Mouse (Mus musculus) liver, embryonic 12.5 days (tissue): ENCODE measurements around the gene Smug1. TPM values are rescaled to one million over a fixed set of nuclear protein-coding genes. Genes with fewer than 3 reads are reported as not detected.

ENCODE experiments used
- ATAC-seq: fragments of 200-750 bp; cut with Nextera tagmentation; 2 replicates; pipeline ENCODE4 v1.8.0; 2017; ENCODE audit warnings: moderate number of reproducible peaks, mild to moderate bottlenecking, moderate library complexity
- H3K27ac ChIP-seq: fragments of 300-500 bp; sonication (generic); 2 replicates; pipeline ENCODE4 v1.5.1; 2016; ENCODE audit warnings: mild to moderate bottlenecking
- H3K27me3 ChIP-seq: fragments of 300-500 bp; sonication (generic); replicated peaks from 2 replicates; pipeline ENCODE4 v1.6.1; 2016; ENCODE audit warnings: mild to moderate bottlenecking, moderate library complexity
- H3K36me3 ChIP-seq: fragments of 300-500 bp; sonication (generic); 2 replicates; pipeline ENCODE4 v1.6.1; 2016; ENCODE audit warnings: mild to moderate bottlenecking, moderate library complexity
- H3K4me1 ChIP-seq: fragments of 300-500 bp; sonication (generic); 2 replicates; pipeline ENCODE4 v1.6.1; 2016
- H3K4me2 ChIP-seq: fragments of 300-500 bp; sonication (generic); 2 replicates; pipeline ENCODE4 v1.6.1; 2016; ENCODE audit warnings: mild to moderate bottlenecking, moderate library complexity
- H3K4me3 ChIP-seq: fragments of 300-500 bp; sonication (generic); 2 replicates; pipeline ENCODE4 v1.5.1; 2016; ENCODE audit warnings: mild to moderate bottlenecking, moderate library complexity
- H3K9ac ChIP-seq: fragments of 300-500 bp; sonication (generic); 2 replicates; pipeline ENCODE4 v1.6.1; 2016; ENCODE audit warnings: mild to moderate bottlenecking, moderate library complexity
- H3K9me3 ChIP-seq: fragments of 300-500 bp; sonication (generic); replicated peaks from 2 replicates; pipeline ENCODE4 v1.6.1; 2016; ENCODE audit warnings: mild to moderate bottlenecking, moderate library complexity
- WGBS: fragments of 180-500 bp; shearing (Covaris S2); methylation state at CpG from one replicate; pipeline ENCODE4 v1.1.7; 2016; ENCODE audit not compliant: insufficient replicate concordance; 5-methylcytosine and 5-hydroxymethylcytosine counted together
- polyA plus RNA-seq: library from polyadenylated mRNA; unstranded; fragments of >200 nt; fragmentation: Nextera tagmentation; extraction: Ambion mirVana; gene quantifications from 2 replicates; pipeline ENCODE4 v1.2.1, GENCODE M21; 2016

Gene Smug1
- polyA plus RNA-seq, 1 experiment from 2014 or later: 7.8 TPM

- no peaks in the 10 kb centered on the region for H3K4me1 ChIP-seq
- H3K27ac ChIP-seq: no peak overlapping the region
- H3K4me2 ChIP-seq: no peak overlapping the region
- ATAC-seq: no peak
- H3K9me3 ChIP-seq: no peaks in the 10 kb centered on the region
- peaks cover 23% of the 10 kb centered on the region for H3K36me3 ChIP-seq
- H3K4me3 ChIP-seq: no peak overlapping the region
- no peak overlapping the region for H3K9ac ChIP-seq
- peaks cover 18% of the 10 kb centered on the region for H3K27me3 ChIP-seq
- 63% methylated on average over 32 of the region's 32 CpGs for WGBS
These were observed 11.2 kb downstream of the Smug1 start for GRCm38 (mm10) chr15:103155366-103156321.

GRCm38 (mm10) chr15:103152890-103153610 lies 13.8 kb downstream of the Smug1 start:
- WGBS: 59% methylated on average over 4 of the region's 4 CpGs
- Histone ChIP-seq H3K27ac (no peak overlapping the region), H3K9ac (no peak overlapping the region), H3K4me3 (no peak overlapping the region), H3K4me1 (no peaks in the 10 kb centered on the region), H3K36me3 (peaks cover 23% of the 10 kb centered on the region), H3K27me3 (peaks cover 41% of the 10 kb centered on the region), H3K9me3 (no peaks in the 10 kb centered on the region), H3K4me2 (no peak overlapping the region)
- ATAC-seq: no peak

GRCm38 (mm10) chr15:103152371-103152770 lies 14.5 kb downstream of the Smug1 start:
- Histone ChIP-seq H3K27ac (no peak overlapping the region), H3K9me3 (no peaks in the 10 kb centered on the region), H3K4me1 (no peaks in the 10 kb centered on the region), H3K9ac (no peak overlapping the region), H3K27me3 (peaks cover 48% of the 10 kb centered on the region), H3K36me3 (peaks cover 18% of the 10 kb centered on the region), H3K4me3 (no peak overlapping the region), H3K4me2 (no peak overlapping the region)
- no peak for ATAC-seq
- WGBS: 75% methylated on average over 3 of the region's 3 CpGs

GRCm38 (mm10) chr15:103147779-103148178 lies 19.1 kb downstream of the Smug1 start:
- no peak for ATAC-seq
- 55% methylated on average over 9 of the region's 9 CpGs for WGBS
- no peak overlapping the region for H3K27ac ChIP-seq
- H3K36me3 ChIP-seq: no peaks in the 10 kb centered on the region
- H3K27me3 ChIP-seq: peaks cover 86% of the 10 kb centered on the region
- no peaks in the 10 kb centered on the region for H3K9me3 ChIP-seq
- no peaks in the 10 kb centered on the region for H3K4me1 ChIP-seq
- no peak overlapping the region for H3K9ac ChIP-seq
- no peak overlapping the region for H3K4me2 ChIP-seq
- H3K4me3 ChIP-seq: no peak overlapping the region

- no peak overlapping the region for H3K4me3 ChIP-seq
- H3K9me3 ChIP-seq: no peaks in the 10 kb centered on the region
- ATAC-seq: no peak
- H3K4me2 ChIP-seq: no peak overlapping the region
- H3K9ac ChIP-seq: no peak overlapping the region
- 20% methylated on average over 3 of the region's 3 CpGs for WGBS
- H3K36me3 ChIP-seq: no peaks in the 10 kb centered on the region
- H3K27ac ChIP-seq: no peak overlapping the region
- no peaks in the 10 kb centered on the region for H3K4me1 ChIP-seq
- peaks cover 88% of the 10 kb centered on the region for H3K27me3 ChIP-seq
These were observed 19.5 kb downstream of the Smug1 start for GRCm38 (mm10) chr15:103147422-103147690.

GRCm38 (mm10) chr15:103146627-103147421 lies 20.1 kb downstream of the Smug1 start:
- Histone ChIP-seq H3K27ac (no peak overlapping the region), H3K9me3 (no peaks in the 10 kb centered on the region), H3K9ac (no peak overlapping the region), H3K4me1 (no peaks in the 10 kb centered on the region), H3K4me3 (peak overlapping the region; percentile 33), H3K4me2 (peak overlapping the region; percentile 51), H3K27me3 (peaks cover 90% of the 10 kb centered on the region), H3K36me3 (no peaks in the 10 kb centered on the region)
- ATAC-seq: no peak
- WGBS: 2% methylated on average over 57 of the region's 57 CpGs

- H3K36me3 ChIP-seq: no peaks in the 10 kb centered on the region
- H3K9me3 ChIP-seq: no peaks in the 10 kb centered on the region
- ATAC-seq: no peak
- H3K9ac ChIP-seq: no peak overlapping the region
- WGBS: 57% methylated on average over 11 of the region's 11 CpGs
- H3K4me3 ChIP-seq: no peak overlapping the region
- no peak overlapping the region for H3K27ac ChIP-seq
- H3K4me1 ChIP-seq: no peaks in the 10 kb centered on the region
- no peak overlapping the region for H3K4me2 ChIP-seq
- H3K27me3 ChIP-seq: peaks cover 91% of the 10 kb centered on the region
These were observed 21.1 kb downstream of the Smug1 start for GRCm38 (mm10) chr15:103145635-103146299.

- ATAC-seq: no peak
- Histone ChIP-seq H3K9ac (no peak overlapping the region), H3K4me2 (no peak overlapping the region), H3K4me1 (no peaks in the 10 kb centered on the region), H3K27ac (no peak overlapping the region), H3K9me3 (no peaks in the 10 kb centered on the region), H3K27me3 (peaks cover 94% of the 10 kb centered on the region), H3K36me3 (no peaks in the 10 kb centered on the region), H3K4me3 (no peak overlapping the region)
- 22% methylated on average over 3 of the region's 3 CpGs for WGBS
These were observed 22.7 kb downstream of the Smug1 start for GRCm38 (mm10) chr15:103144176-103144575.

GRCm38 (mm10) chr15:103135431-103135947 lies 31.4 kb downstream of the Smug1 start:
- Histone ChIP-seq H3K27ac (no peak overlapping the region), H3K27me3 (peaks cover 98% of the 10 kb centered on the region), H3K9me3 (no peaks in the 10 kb centered on the region), H3K4me1 (no peaks in the 10 kb centered on the region), H3K4me2 (no peak overlapping the region), H3K4me3 (no peak overlapping the region), H3K36me3 (no peaks in the 10 kb centered on the region), H3K9ac (no peak overlapping the region)
- WGBS: 22% methylated on average over 13 of the region's 13 CpGs
- no peak for ATAC-seq

- Histone ChIP-seq H3K9ac (no peak overlapping the region), H3K9me3 (no peaks in the 10 kb centered on the region), H3K36me3 (no peaks in the 10 kb centered on the region), H3K4me1 (no peaks in the 10 kb centered on the region), H3K4me3 (no peak overlapping the region), H3K4me2 (no peak overlapping the region), H3K27ac (no peak overlapping the region), H3K27me3 (peaks cover 98% of the 10 kb centered on the region)
- no peak for ATAC-seq
- WGBS: 25% methylated on average over 5 of the region's 5 CpGs
These were observed 32.4 kb downstream of the Smug1 start for GRCm38 (mm10) chr15:103134277-103135086.

GRCm38 (mm10) chr15:103133761-103134160 lies 33.1 kb downstream of the Smug1 start:
- Histone ChIP-seq H3K4me2 (no peak overlapping the region), H3K4me1 (no peaks in the 10 kb centered on the region), H3K27ac (no peak overlapping the region), H3K9ac (no peak overlapping the region), H3K27me3 (peaks cover 98% of the 10 kb centered on the region), H3K9me3 (no peaks in the 10 kb centered on the region), H3K4me3 (no peak overlapping the region), H3K36me3 (no peaks in the 10 kb centered on the region)
- WGBS: 14% methylated on average over 4 of the region's 4 CpGs
- ATAC-seq: no peak
